Mouse (Mus musculus) brown adipose tissue, adult 24 weeks (tissue): Measurements from ENCODE around the gene Ube2l3. TPM values are rescaled to one million over a fixed set of nuclear protein-coding genes. Genes with fewer than 3 reads are reported as not detected.
A peak's percentile ranks its signal among the peaks of the same experiment; 100 is the strongest.

Experiments
- H3K27ac ChIP-seq: fragments of 200-500 bp; replicated peaks from 2 replicates; pipeline ENCODE4 v1.5.1; 2012; ENCODE audit warnings: low read depth, mild to moderate bottlenecking, low read length
- H3K4me1 ChIP-seq: fragments of 200-500 bp; 2 replicates; pipeline ENCODE4 v1.6.1; 2012; ENCODE audit warnings: low read length, mixed read lengths; ENCODE audit not compliant: control insufficient read depth, insufficient read depth, insufficient read length
- H3K4me3 ChIP-seq: fragments of 200-500 bp; 2 replicates; pipeline ENCODE4 v1.5.1; 2012; ENCODE audit warnings: low read depth, mild to moderate bottlenecking, low read length, moderate library complexity; ENCODE audit not compliant: insufficient read depth
- polyA plus RNA-seq: library from polyadenylated mRNA; stranded (reverse); fragments of >200 nt; gene quantifications from 2 replicates; pipeline ENCODE4 v1.2.4, GENCODE M21; 2012; ENCODE audit not compliant: missing spikeins, insufficient read depth, insufficient read length

Gene Ube2l3
- polyA plus RNA-seq, 1 experiment: 142 TPM

GRCm38 (mm10) chr16:17222197-17222596, 19.7 kb upstream of the Ube2l3 start:
- Histone ChIP-seq H3K4me3 (no peak overlapping the region), H3K27ac (no peak overlapping the region), H3K4me1 (no peaks in the 10 kb centered on the region)

- H3K27ac ChIP-seq: no peak overlapping the region
- no peak overlapping the region for H3K4me3 ChIP-seq
- no peaks in the 10 kb centered on the region for H3K4me1 ChIP-seq
Observed at GRCm38 (mm10) chr16:17220127-17220733, 17.8 kb upstream of the Ube2l3 start.

- Histone ChIP-seq H3K4me3 (no peak overlapping the region), H3K27ac (no peak overlapping the region), H3K4me1 (no peaks in the 10 kb centered on the region)
Observed at GRCm38 (mm10) chr16:17216934-17217633, 14.6 kb upstream of the Ube2l3 start.

- no peak overlapping the region for H3K27ac ChIP-seq
- H3K4me3 ChIP-seq: peak overlapping the region; percentile 65
- H3K4me1 ChIP-seq: no peaks in the 10 kb centered on the region; the same call in 1 of the 2 replicates
Observed at GRCm38 (mm10) chr16:17209981-17210838, 7.8 kb upstream of the Ube2l3 start.

GRCm38 (mm10) chr16:17209404-17209960, 7.0 kb upstream of the Ube2l3 start:
- peak overlapping the region; percentile 65 for H3K4me3 ChIP-seq

GRCm38 (mm10) chr16:17208389-17209361, 6.2 kb upstream of the Ube2l3 start, which contains the start of gene Rimbp3:
Gene Rimbp3 (plus strand): TSS chr16:17208603.
- Histone ChIP-seq H3K4me3 (peak within 1 kb of the TSS; percentile 65), H3K4me1 (no peaks in the 10 kb centered on the region; the same call in 1 of the 2 replicates), H3K27ac (no peak within 1 kb of the TSS)

More at GRCm38 (mm10) chr16:17209404-17209960, 7.0 kb upstream of the Ube2l3 start:
- no peak overlapping the region for H3K27ac ChIP-seq
- H3K4me1 ChIP-seq: no peaks in the 10 kb centered on the region; the same call in 1 of the 2 replicates

GRCm38 (mm10) chr16:17204990-17205389, 2.5 kb upstream of the Ube2l3 start:
- Histone ChIP-seq H3K27ac (no peak overlapping the region), H3K4me1 (peaks cover 4% of the 10 kb centered on the region), H3K4me3 (no peak overlapping the region)

- Histone ChIP-seq H3K4me3 (no peak overlapping the region), H3K27ac (no peak overlapping the region), H3K4me1 (peaks cover 8% of the 10 kb centered on the region; the same call in 1 of the 2 replicates)
Observed at GRCm38 (mm10) chr16:17201977-17202376, 472 bp downstream of the Ube2l3 start.

- peak overlapping the region; percentile 87 for H3K4me3 ChIP-seq
Observed at GRCm38 (mm10) chr16:17200953-17201707, 1.3 kb downstream of the Ube2l3 start.

GRCm38 (mm10) chr16:17200121-17200952, 2.1 kb downstream of the Ube2l3 start:
- peaks cover 10% of the 10 kb centered on the region; the same call in 1 of the 2 replicates for H3K4me1 ChIP-seq
- peak overlapping the region; percentile 87 for H3K4me3 ChIP-seq
- H3K27ac ChIP-seq: peak overlapping the region; percentile 39

More at GRCm38 (mm10) chr16:17200953-17201707, 1.3 kb downstream of the Ube2l3 start:
- Histone ChIP-seq H3K4me1 (peaks cover 10% of the 10 kb centered on the region; the same call in 1 of the 2 replicates), H3K27ac (peak overlapping the region; percentile 39)

GRCm38 (mm10) chr16:17193823-17194222, 8.6 kb downstream of the Ube2l3 start:
- no peak overlapping the region for H3K27ac ChIP-seq
- H3K4me3 ChIP-seq: no peak overlapping the region
- H3K4me1 ChIP-seq: peaks cover 2% of the 10 kb centered on the region; the same call in 1 of the 2 replicates

- no peak overlapping the region for H3K27ac ChIP-seq
- H3K4me1 ChIP-seq: peaks cover 5% of the 10 kb centered on the region
Observed at GRCm38 (mm10) chr16:17185475-17185874, 17.0 kb downstream of the Ube2l3 start.

More at GRCm38 (mm10) chr16:17185475-17185874, 17.0 kb downstream of the Ube2l3 start:
- no peak overlapping the region for H3K4me3 ChIP-seq
